Mouse (Mus musculus): Measurements from ENCODE around the gene Plekho2. TPM values are rescaled to one million over a fixed set of nuclear protein-coding genes. Genes with fewer than 3 reads are reported as not detected.

Gene Plekho2
- total and polyA plus RNA-seq, 3 experiments: 7.9 to 33.8 (median 13.9) TPM

GRCm38 (mm10) chr9:65547844-65548243 lies 32.0 kb downstream of the Plekho2 start:
- in situ Hi-C loops (cut with MboI; ENCODE audit: low pct_ligation_motif_present, low pct_unique_long_range_greater_than_20kb, low sequenced_read_pairs): no loop called here
- no peak overlapping the region for H3K4me3 ChIP-seq (replicated peaks in 1 of 3; ENCODE audit: low read depth in 2 of 3, low read length in 2 of 3, poor library complexity in 1 of 3)
- TF ChIP-seq JUN (IDR thresholded peaks at IDR 0.05; ENCODE audit: insufficient read depth, low read depth, low read length): no peak
- TF ChIP-seq MAFK (IDR thresholded peaks at IDR 0.05; ENCODE audit: insufficient replicate concordance, low read length): no peak
- no peak for TF ChIP-seq ZMIZ1 (IDR thresholded peaks at IDR 0.05; ENCODE audit: low read depth, low read length)
- TF ChIP-seq E2F4 (IDR thresholded peaks at IDR 0.05; ENCODE audit: insufficient replicate concordance, low read depth, low read length): no peak
- TF ChIP-seq RAD21 (IDR thresholded peaks at IDR 0.05; ENCODE audit: low read depth, low read length): no peak
- no peak for TF ChIP-seq BHLHE40 (IDR thresholded peaks at IDR 0.05; ENCODE audit: low read depth, low read length)
- no peak for TF ChIP-seq USF2 (conservative IDR thresholded peaks at IDR 0.05; ENCODE audit: low read depth, low read length)
- TF ChIP-seq ZC3H11A (IDR thresholded peaks at IDR 0.05; ENCODE audit: low read depth, low read length): no peak
- TF ChIP-seq PAX5 (IDR thresholded peaks at IDR 0.05; ENCODE audit: low read length): no peak
- TF ChIP-seq MXI1 (IDR thresholded peaks at IDR 0.05; ENCODE audit: low read depth, low read length): no peak
- TF ChIP-seq MAZ (IDR thresholded peaks at IDR 0.05; ENCODE audit: low read depth, low read length): no peak
- TF ChIP-seq EP300 (IDR thresholded peaks at IDR 0.05; ENCODE audit: low read length): no peak
- no peak for TF ChIP-seq IRF4 (IDR thresholded peaks at IDR 0.05; ENCODE audit: low read depth, low read length)
- TF ChIP-seq CHD2 (IDR thresholded peaks at IDR 0.05; ENCODE audit: low read length): no peak
- no peak for TF ChIP-seq ETS1 (conservative IDR thresholded peaks at IDR 0.05; ENCODE audit: low read depth, low read length)
- H3K79me2 ChIP-seq (replicated peaks; ENCODE audit: control insufficient read depth, extremely low read depth, insufficient read depth, poor library complexity, severe bottlenecking): no peaks in the 10 kb centered on the region
- H3K27me3 ChIP-seq (replicated peaks): no peaks in the 10 kb centered on the region
- no peak for DNase-seq (ENCODE audit: extremely low read depth)
- peaks cover 38 to 81% of the 10 kb centered on the region in 2 experiments for H3K4me1 ChIP-seq (ENCODE audit: control insufficient read depth in 1 of 2, insufficient read depth in 2 of 2)
- H3K27ac ChIP-seq (ENCODE audit: insufficient read depth, low read depth): no peak overlapping the region
- dilution Hi-C loops (cut with MboI; ENCODE audit: extremely low pct_ligation_motif_present, extremely low pct_unique_long_range_greater_than_20kb, low sequenced_read_pairs): no loop called here
- H3K9ac ChIP-seq (ENCODE audit: insufficient read depth, low read depth): no peak overlapping the region
- H3K4me2 ChIP-seq (ENCODE audit: insufficient read depth, low read depth, poor library complexity, severe bottlenecking): no peak overlapping the region
- H3K36me3 ChIP-seq (replicated peaks in 1 of 2; ENCODE audit: control insufficient read depth in 1 of 2, insufficient read depth in 1 of 2, low read length in 1 of 2): peaks cover 0 to 4% of the 10 kb centered on the region in 2 experiments
- no peaks in the 10 kb centered on the region for H3K9me3 ChIP-seq (replicated peaks; ENCODE audit: low read length)

- no peak overlapping the region for H3K4me2 ChIP-seq (ENCODE audit: insufficient read depth, low read depth, poor library complexity, severe bottlenecking)
- no peaks in the 10 kb centered on the region for H3K9me3 ChIP-seq (replicated peaks; ENCODE audit: low read length)
- in situ Hi-C loops (cut with MboI; ENCODE audit: low pct_ligation_motif_present, low pct_unique_long_range_greater_than_20kb, low sequenced_read_pairs): no loop called here
- no peak overlapping the region for H3K27ac ChIP-seq (ENCODE audit: insufficient read depth, low read depth)
- no peaks in the 10 kb centered on the region for H3K79me2 ChIP-seq (replicated peaks; ENCODE audit: control insufficient read depth, extremely low read depth, insufficient read depth, poor library complexity, severe bottlenecking)
- TF ChIP-seq IRF4 (IDR thresholded peaks at IDR 0.05; ENCODE audit: low read depth, low read length) (no peak), SIN3A (IDR thresholded peaks at IDR 0.05; ENCODE audit: low read length) (no peak), CHD1 (IDR thresholded peaks at IDR 0.05; ENCODE audit: low read depth, low read length) (no peak), MXI1 (IDR thresholded peaks at IDR 0.05; ENCODE audit: low read depth, low read length) (no peak), GABPA (IDR thresholded peaks at IDR 0.05; ENCODE audit: insufficient replicate concordance, low read depth, low read length) (no peak)
- no peak overlapping the region for H3K9ac ChIP-seq (ENCODE audit: insufficient read depth, low read depth)
- peaks cover 36 to 81% of the 10 kb centered on the region in 2 experiments for H3K4me1 ChIP-seq (ENCODE audit: control insufficient read depth in 1 of 2, insufficient read depth in 2 of 2)
- dilution Hi-C loops (cut with MboI; ENCODE audit: extremely low pct_ligation_motif_present, extremely low pct_unique_long_range_greater_than_20kb, low sequenced_read_pairs): no loop called here
- no peaks in the 10 kb centered on the region for H3K27me3 ChIP-seq (replicated peaks)
- no peak for DNase-seq (ENCODE audit: extremely low read depth)
- no peaks in the 10 kb centered on the region for H3K36me3 ChIP-seq (replicated peaks in 1 of 2; ENCODE audit: control insufficient read depth in 1 of 2, insufficient read depth in 1 of 2, low read length in 1 of 2)
- no peak overlapping the region for H3K4me3 ChIP-seq (replicated peaks in 1 of 3; ENCODE audit: low read depth in 2 of 3, low read length in 2 of 3, poor library complexity in 1 of 3)
Measured at GRCm38 (mm10) chr9:65547111-65547510, 32.7 kb downstream of the Plekho2 start.
